Mouse (Mus musculus): ENCODE data around the gene Crisp2. TPM values are rescaled to one million over a fixed set of nuclear protein-coding genes. Genes with fewer than 3 reads are reported as not detected.

The Crisp2 gene
- polyA plus RNA-seq, 1 experiment, result 0.20 TPM

DNA sequence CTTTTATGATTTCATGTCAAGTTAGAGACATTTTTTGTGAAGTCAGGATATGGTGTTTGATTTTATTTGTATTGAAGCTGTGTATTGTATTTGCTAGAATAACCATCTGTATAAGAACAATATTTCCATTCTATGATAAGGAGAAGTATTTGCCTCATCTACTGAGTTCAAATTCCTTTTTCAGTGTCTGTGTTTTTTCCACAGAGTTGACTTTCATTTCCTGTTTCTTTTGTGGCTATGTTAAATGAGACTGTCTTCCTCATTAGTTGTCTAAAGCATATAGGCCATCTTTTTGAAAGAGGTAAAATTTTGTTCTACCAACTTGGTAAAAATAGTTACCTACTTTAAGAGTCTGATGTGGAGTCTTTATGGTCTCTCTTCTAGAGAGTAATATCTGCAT, 90.5 kb downstream of the Crisp2 start:
- no peaks in the 10 kb centered on the region for H3K4me1 ChIP-seq (ENCODE audit: control insufficient read depth, insufficient read depth, low read length)
- TF ChIP-seq CTCF (conservative IDR thresholded peaks at IDR 0.05; ENCODE audit: insufficient read depth, insufficient read length, low read depth, low read length) (no peak), POLR2A (IDR thresholded peaks at IDR 0.05; ENCODE audit: low read depth, low read length) (no peak)
- no peaks in the 10 kb centered on the region for H3K27me3 ChIP-seq (replicated peaks; ENCODE audit: control insufficient read depth, insufficient read depth, low read length)
- no peak overlapping the region for H3K27ac ChIP-seq (ENCODE audit: insufficient read depth, low read depth, low read length)
- no peaks in the 10 kb centered on the region for H3K36me3 ChIP-seq (ENCODE audit: control insufficient read depth, insufficient read depth, low read length)
- DNase-seq, result no peak
- no peak overlapping the region for H3K4me3 ChIP-seq (ENCODE audit: insufficient read depth, low read depth, low read length)

Other genes starting within 250 kb of the Crisp2 start
- not detected in 2 replicates for gene Esp6, start 245.5 kb downstream of the Crisp2 start, polyA plus RNA-seq (2012; rRNA removed)
- gene Esp4, start 208.4 kb downstream of the Crisp2 start, polyA plus RNA-seq (2012; rRNA removed), result not detected in 2 replicates
- not detected in 2 replicates for gene Esp3, start 174.9 kb downstream of the Crisp2 start, polyA plus RNA-seq (2012; rRNA removed)
- gene Esp1, start 79.9 kb downstream of the Crisp2 start, polyA plus RNA-seq (2012; rRNA removed), result not detected in 2 replicates
- gene Rhag, start 4.1 kb upstream of the Crisp2 start, polyA plus RNA-seq (2012; rRNA removed), result not detected in 2 replicates
- 2.9 and 3.7 TPM in 2 replicates for gene 9130008F23Rik, start 73.6 kb upstream of the Crisp2 start, polyA plus RNA-seq (2012; rRNA removed)
- gene Glyatl3, start 107.3 kb upstream of the Crisp2 start, polyA plus RNA-seq (2012; rRNA removed), result not detected in 2 replicates
- 60.7 and 73.0 TPM in 2 replicates for gene Mut, start 127.7 kb upstream of the Crisp2 start, polyA plus RNA-seq (2012; rRNA removed)
- 0.56 and 1.0 TPM in 2 replicates for gene Cenpq, start 128.0 kb upstream of the Crisp2 start, polyA plus RNA-seq (2012; rRNA removed)